Mouse (Mus musculus): ENCODE measurements at regions not wholly inside any gene's neighbourhood (a gene's known extent, or its start where the extent isn't known, plus 50 kb on each side); places are given as distances from the start of the nearest gene placed in this dataset.

- ATAC-seq, result no peak
- no peaks in the 10 kb centered on the region for H3K9me3 ChIP-seq (ENCODE audit: control insufficient read depth)
- no peak for TF ChIP-seq CTCF (IDR thresholded peaks at IDR 0.05; ENCODE audit: low read depth)
- no peaks in the 10 kb centered on the region for H3K4me1 ChIP-seq (replicated peaks; ENCODE audit: control insufficient read depth, insufficient read depth, low read length)
- no peaks in the 10 kb centered on the region for H3K27me3 ChIP-seq (replicated peaks; ENCODE audit: control insufficient read depth, insufficient read depth, low read length)
- H3K9ac ChIP-seq (ENCODE audit: low read depth, low read length), result no peak overlapping the region
- H3K4me2 ChIP-seq (replicated peaks; ENCODE audit: low read depth), result no peak overlapping the region
- WGBS, result 33% methylated on average over 6 of the region's 6 CpGs
- H3K4me3 ChIP-seq (ENCODE audit: low read depth, low read length), result no peak overlapping the region
- H3K27ac ChIP-seq (ENCODE audit: low read depth, low read length), result no peak overlapping the region
- no peaks in the 10 kb centered on the region for H3K36me3 ChIP-seq (ENCODE audit: control insufficient read depth, insufficient read depth)
These were observed 1238.6 kb upstream of the Tenm3 start for GRCm38 (mm10) chr8:50082378-50082777.

DNA sequence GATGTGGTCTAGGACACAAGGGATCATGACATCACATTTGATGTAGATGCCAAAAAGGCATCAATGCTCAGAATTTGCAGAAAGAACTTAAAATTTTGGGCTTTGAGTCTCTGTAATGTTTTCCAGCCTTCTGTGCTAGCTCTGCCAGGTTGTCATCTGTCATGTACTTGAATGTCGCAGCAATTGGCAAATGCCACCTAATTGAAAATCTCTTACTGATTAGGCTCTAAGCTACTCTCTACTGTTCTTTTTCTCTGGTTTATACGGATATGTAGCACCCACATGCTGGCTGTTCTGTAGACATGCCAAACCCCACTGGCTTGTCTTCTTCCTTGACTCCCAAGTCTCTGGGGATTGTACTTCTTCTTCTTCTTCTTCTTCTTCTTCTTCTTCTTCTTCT is 1193.3 kb upstream of the Tenm3 start:
- ATAC-seq, result no peak
- Histone ChIP-seq H3K4me2 (replicated peaks; ENCODE audit: low read depth) (no peak overlapping the region), H3K36me3 (ENCODE audit: control insufficient read depth, insufficient read depth) (no peaks in the 10 kb centered on the region), H3K9me3 (ENCODE audit: control insufficient read depth) (no peaks in the 10 kb centered on the region), H3K27me3 (replicated peaks; ENCODE audit: control insufficient read depth, insufficient read depth, low read length) (no peaks in the 10 kb centered on the region), H3K27ac (ENCODE audit: low read depth, low read length) (no peak overlapping the region), H3K4me3 (ENCODE audit: low read depth, low read length) (no peak overlapping the region), H3K4me1 (replicated peaks; ENCODE audit: control insufficient read depth, insufficient read depth, low read length) (no peaks in the 10 kb centered on the region), H3K9ac (ENCODE audit: low read depth, low read length) (no peak overlapping the region)
- WGBS, result 71% methylated on average over 2 of the region's 2 CpGs
- no peak for TF ChIP-seq CTCF (IDR thresholded peaks at IDR 0.05; ENCODE audit: low read depth)

- Histone ChIP-seq H3K9me3 (ENCODE audit: control insufficient read depth) (no peaks in the 10 kb centered on the region), H3K4me3 (ENCODE audit: low read depth, low read length) (no peak overlapping the region), H3K36me3 (ENCODE audit: control insufficient read depth, insufficient read depth) (no peaks in the 10 kb centered on the region), H3K4me2 (replicated peaks; ENCODE audit: low read depth) (no peak overlapping the region), H3K27ac (ENCODE audit: low read depth, low read length) (no peak overlapping the region), H3K27me3 (replicated peaks; ENCODE audit: control insufficient read depth, insufficient read depth, low read length) (no peaks in the 10 kb centered on the region), H3K4me1 (replicated peaks; ENCODE audit: control insufficient read depth, insufficient read depth, low read length) (no peaks in the 10 kb centered on the region), H3K9ac (ENCODE audit: low read depth, low read length) (no peak overlapping the region)
- 74% methylated on average over 6 of the region's 6 CpGs for WGBS
- no peak for ATAC-seq
- TF ChIP-seq CTCF (IDR thresholded peaks at IDR 0.05; ENCODE audit: low read depth), result no peak
These were observed 1183.8 kb upstream of the Tenm3 start for GRCm38 (mm10) chr8:50027544-50027943.

GRCm38 (mm10) chr8:50007546-50007945 is 1163.8 kb upstream of the Tenm3 start:
- H3K27ac ChIP-seq (ENCODE audit: low read depth, low read length), result no peak overlapping the region
- no peak for TF ChIP-seq CTCF (IDR thresholded peaks at IDR 0.05; ENCODE audit: low read depth)
- no peak overlapping the region for H3K4me3 ChIP-seq (ENCODE audit: low read depth, low read length)
- no peak overlapping the region for H3K9ac ChIP-seq (ENCODE audit: low read depth, low read length)
- H3K4me1 ChIP-seq (replicated peaks; ENCODE audit: control insufficient read depth, insufficient read depth, low read length), result no peaks in the 10 kb centered on the region
- H3K36me3 ChIP-seq (ENCODE audit: control insufficient read depth, insufficient read depth), result no peaks in the 10 kb centered on the region
- H3K27me3 ChIP-seq (replicated peaks; ENCODE audit: control insufficient read depth, insufficient read depth, low read length), result no peaks in the 10 kb centered on the region
- WGBS, result 78% methylated on average over 3 of the region's 3 CpGs
- H3K4me2 ChIP-seq (replicated peaks; ENCODE audit: low read depth), result no peak overlapping the region
- ATAC-seq, result no peak
- no peaks in the 10 kb centered on the region for H3K9me3 ChIP-seq (ENCODE audit: control insufficient read depth)

- H3K9me3 ChIP-seq (ENCODE audit: control insufficient read depth), result no peaks in the 10 kb centered on the region
- H3K9ac ChIP-seq (ENCODE audit: low read depth, low read length), result no peak overlapping the region
- no peaks in the 10 kb centered on the region for H3K4me1 ChIP-seq (replicated peaks; ENCODE audit: control insufficient read depth, insufficient read depth, low read length)
- H3K27me3 ChIP-seq (replicated peaks; ENCODE audit: control insufficient read depth, insufficient read depth, low read length), result no peaks in the 10 kb centered on the region
- 53% methylated on average over 1 of the region's 1 CpGs for WGBS
- H3K36me3 ChIP-seq (ENCODE audit: control insufficient read depth, insufficient read depth), result no peaks in the 10 kb centered on the region
- no peak for ATAC-seq
- TF ChIP-seq CTCF (IDR thresholded peaks at IDR 0.05; ENCODE audit: low read depth), result no peak
- H3K27ac ChIP-seq (ENCODE audit: low read depth, low read length), result no peak overlapping the region
- no peak overlapping the region for H3K4me2 ChIP-seq (replicated peaks; ENCODE audit: low read depth)
- H3K4me3 ChIP-seq (ENCODE audit: low read depth, low read length), result no peak overlapping the region
These were observed 1160.5 kb upstream of the Tenm3 start for GRCm38 (mm10) chr8:50004254-50004653.

DNA sequence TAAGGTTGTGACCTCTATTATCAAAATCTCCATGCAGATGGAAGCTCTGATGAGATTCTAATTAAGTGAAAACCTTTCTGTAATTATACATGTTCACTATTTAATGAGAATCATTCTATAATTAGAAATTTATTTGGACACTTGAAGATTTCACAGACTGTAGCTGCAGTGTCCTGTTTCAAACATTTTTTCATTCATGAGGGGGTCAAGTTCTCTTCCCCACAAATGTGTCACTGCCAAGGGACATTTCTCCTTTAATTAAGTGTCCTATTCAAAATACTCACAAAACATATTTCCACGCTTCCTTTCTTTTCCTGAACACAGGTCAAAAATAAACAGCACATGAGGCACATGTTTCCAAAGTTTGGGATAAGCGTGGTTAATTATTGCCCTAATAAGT is 1159.9 kb upstream of the Tenm3 start:
- no peak for TF ChIP-seq CTCF (IDR thresholded peaks at IDR 0.05; ENCODE audit: low read depth)
- Histone ChIP-seq H3K27ac (ENCODE audit: low read depth, low read length) (no peak overlapping the region), H3K4me3 (ENCODE audit: low read depth, low read length) (no peak overlapping the region), H3K27me3 (replicated peaks; ENCODE audit: control insufficient read depth, insufficient read depth, low read length) (no peaks in the 10 kb centered on the region), H3K4me2 (replicated peaks; ENCODE audit: low read depth) (no peak overlapping the region), H3K4me1 (replicated peaks; ENCODE audit: control insufficient read depth, insufficient read depth, low read length) (no peaks in the 10 kb centered on the region), H3K9me3 (ENCODE audit: control insufficient read depth) (no peaks in the 10 kb centered on the region), H3K36me3 (ENCODE audit: control insufficient read depth, insufficient read depth) (no peaks in the 10 kb centered on the region), H3K9ac (ENCODE audit: low read depth, low read length) (no peak overlapping the region)
- 74% methylated on average over 2 of the region's 2 CpGs for WGBS
- no peak for ATAC-seq

All from intestine, postnatal 0 days (tissue).